Mouse (Mus musculus) midbrain, embryonic 15.5 days (tissue): ENCODE data around the gene Gm17521. TPM values are rescaled to one million over a fixed set of nuclear protein-coding genes. Genes with fewer than 3 reads are reported as not detected.
"Not testable (repeated sequence)": the region's sequence is repeated elsewhere in the genome, so short reads cannot be mapped to it uniquely, and the experiment has no call there.

Source experiments
- ATAC-seq: fragments of 200-750 bp; cut with Nextera tagmentation; replicated peaks from 2 replicates; pipeline ENCODE4 v1.8.0; 2017; ENCODE audit warnings: moderate TSS enrichment
- H3K27ac ChIP-seq: fragments of 300-500 bp; sonication (generic); 2 replicates; pipeline ENCODE4 v1.5.1; 2015; ENCODE audit warnings: mild to moderate bottlenecking, inconsistent platforms
- H3K27me3 ChIP-seq: fragments of 300-500 bp; sonication (generic); replicated peaks from 2 replicates; pipeline ENCODE4 v1.6.1; 2015; ENCODE audit warnings: inconsistent platforms
- H3K36me3 ChIP-seq: fragments of 300-500 bp; sonication (generic); replicated peaks from 2 replicates; pipeline ENCODE4 v1.6.1; 2015; ENCODE audit warnings: inconsistent platforms
- H3K4me1 ChIP-seq: fragments of 300-500 bp; sonication (generic); 2 replicates; pipeline ENCODE4 v1.6.1; 2015; ENCODE audit warnings: inconsistent platforms
- H3K4me2 ChIP-seq: fragments of 300-500 bp; sonication (generic); 2 replicates; pipeline ENCODE4 v1.6.1; 2015; ENCODE audit warnings: inconsistent platforms, mild to moderate bottlenecking, moderate library complexity
- H3K4me3 ChIP-seq: fragments of 300-500 bp; sonication (generic); 2 replicates; pipeline ENCODE4 v1.5.1; 2015; ENCODE audit warnings: mild to moderate bottlenecking, inconsistent platforms
- H3K9ac ChIP-seq: fragments of 300-500 bp; sonication (generic); 2 replicates; pipeline ENCODE4 v1.6.1; 2015; ENCODE audit warnings: mild to moderate bottlenecking, inconsistent platforms
- H3K9me3 ChIP-seq: fragments of 300-500 bp; sonication (generic); 2 replicates; pipeline ENCODE4 v1.6.1; 2016; ENCODE audit warnings: inconsistent platforms
- WGBS: fragments of 180-500 bp; shearing (Covaris S2); methylation state at CpG from one replicate; pipeline ENCODE4 v1.1.7; 2015; ENCODE audit warnings: mixed read lengths; 5-methylcytosine and 5-hydroxymethylcytosine counted together
- polyA plus RNA-seq: library from polyadenylated mRNA; unstranded; fragments of >200 nt; fragmentation: Nextera tagmentation; extraction: Ambion mirVana; gene quantifications from 2 replicates; pipeline ENCODE4 v1.2.1, GENCODE M21; 2015

The Gm17521 gene
- polyA plus RNA-seq = not detected in 2 replicates

GRCm38 (mm10) chrX:123029569-123029968 is at the start of gene Gm17521:
Gm17521 (minus strand) TSS chrX:123029669.
- not testable (repeated sequence) for H3K4me3 ChIP-seq, H3K4me2 ChIP-seq, H3K9ac ChIP-seq, H3K36me3 ChIP-seq, H3K27ac ChIP-seq, H3K27me3 ChIP-seq, H3K9me3 ChIP-seq, H3K4me1 ChIP-seq, ATAC-seq
- 81% methylated on average over 1 of the region's 1 CpGs for WGBS

- no peak overlapping the region for H3K9ac ChIP-seq
- H3K4me3 ChIP-seq = no peak overlapping the region
- no peaks in the 10 kb centered on the region for H3K9me3 ChIP-seq
- H3K4me1 ChIP-seq = no peaks in the 10 kb centered on the region
- no peak overlapping the region for H3K27ac ChIP-seq
- no peaks in the 10 kb centered on the region for H3K36me3 ChIP-seq
- H3K27me3 ChIP-seq = no peaks in the 10 kb centered on the region
- ATAC-seq = no peak
- H3K4me2 ChIP-seq = no peak overlapping the region
Observed at GRCm38 (mm10) chrX:123043956-123044355, 14.5 kb upstream of the Gm17521 start.

DNA sequence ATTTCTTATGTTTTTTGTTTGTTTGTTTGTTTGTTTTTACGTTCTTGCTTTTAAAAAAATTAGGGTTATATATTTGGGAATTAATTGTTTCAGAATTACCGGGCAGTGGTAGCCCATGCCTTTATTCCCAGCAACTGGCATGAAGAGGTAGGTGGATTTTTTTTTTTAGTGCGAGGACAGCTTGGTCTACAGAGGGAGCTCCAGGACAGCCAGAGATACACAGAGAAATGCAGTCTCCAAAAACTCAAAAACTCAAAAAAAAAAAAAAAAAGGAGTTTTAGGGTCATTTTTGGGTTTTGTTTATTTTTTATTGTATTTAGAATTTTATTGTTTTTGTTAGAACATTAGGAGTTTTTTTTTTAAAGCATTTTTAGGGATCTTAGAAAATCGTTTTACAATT is 14.0 kb upstream of the Gm17521 start:
- H3K27ac ChIP-seq = no peak overlapping the region
- H3K36me3 ChIP-seq = no peaks in the 10 kb centered on the region
- no peak overlapping the region for H3K4me2 ChIP-seq
- H3K4me1 ChIP-seq = no peaks in the 10 kb centered on the region
- WGBS = 75% methylated on average over 4 of the region's 4 CpGs
- no peaks in the 10 kb centered on the region for H3K9me3 ChIP-seq
- no peak for ATAC-seq
- H3K4me3 ChIP-seq = no peak overlapping the region
- H3K27me3 ChIP-seq = no peaks in the 10 kb centered on the region
- H3K9ac ChIP-seq = no peak overlapping the region

Other genes starting within 250 kb of the Gm17521 start
- gene Cldn34c1, start 73.8 kb upstream of the Gm17521 start, polyA plus RNA-seq = 32.8 and 37.4 TPM in 2 replicates
- gene Srsx, start 192.8 kb upstream of the Gm17521 start, polyA plus RNA-seq = not detected in 2 replicates
- not detected in 2 replicates for gene Gm17577, start 217.2 kb upstream of the Gm17521 start, polyA plus RNA-seq